Mouse (Mus musculus) stomach, postnatal 0 days (tissue): ENCODE results near the gene Rps13. TPM values are rescaled to one million over a fixed set of nuclear protein-coding genes. Genes with fewer than 3 reads are reported as not detected.
A peak's percentile ranks its signal among the peaks of the same experiment; 100 is the strongest.

Experiments used
- ATAC-seq: fragments of 200-750 bp; cut with Nextera tagmentation; 2 replicates; pipeline ENCODE4 v1.8.0; 2017; ENCODE audit not compliant: low FRiP score, low TSS enrichment
- DNase-seq: peaks from one replicate; pipeline ENCODE4 v3.0.0-alpha.2; 2016; ENCODE audit warnings: low spot score
- H3K27ac ChIP-seq: fragments of 300-500 bp; sonication (generic); replicated peaks from 2 replicates; pipeline ENCODE4 v1.5.1; 2014; ENCODE audit warnings: mild to moderate bottlenecking, control low read depth
- H3K27me3 ChIP-seq: fragments of 300-500 bp; sonication (generic); 2 replicates; pipeline ENCODE4 v1.6.1; 2014; ENCODE audit warnings: low read length; ENCODE audit not compliant: control insufficient read depth, insufficient read depth
- H3K36me3 ChIP-seq: fragments of 300-500 bp; sonication (generic); 2 replicates; pipeline ENCODE4 v1.6.1; 2014; ENCODE audit warnings: low read length, mixed read lengths; ENCODE audit not compliant: control insufficient read depth, insufficient read depth
- H3K4me1 ChIP-seq: fragments of 300-500 bp; sonication (generic); replicated peaks from 2 replicates; pipeline ENCODE4 v1.6.1; 2014; ENCODE audit warnings: antibody characterized with exemption; ENCODE audit not compliant: control insufficient read depth, insufficient read depth
- H3K4me2 ChIP-seq: fragments of 300-500 bp; sonication (generic); replicated peaks from 2 replicates; pipeline ENCODE4 v1.6.1; 2014; ENCODE audit warnings: low read depth, mild to moderate bottlenecking, control low read depth, moderate library complexity
- H3K4me3 ChIP-seq: fragments of 300-500 bp; sonication (generic); 2 replicates; pipeline ENCODE4 v1.5.1; 2014; ENCODE audit warnings: low read depth, low read length, control low read depth
- H3K9ac ChIP-seq: fragments of 300-500 bp; sonication (generic); 2 replicates; pipeline ENCODE4 v1.6.1; 2014; ENCODE audit warnings: mild to moderate bottlenecking, low read length, control low read depth, mixed read lengths
- H3K9me3 ChIP-seq: fragments of 300-500 bp; sonication (generic); 2 replicates; pipeline ENCODE4 v1.6.1; 2016; ENCODE audit warnings: low read length; ENCODE audit not compliant: control insufficient read depth
- CTCF ChIP-seq: IDR thresholded peaks from 2 replicates; pipeline ENCODE4 v1.5.1; 2016; ENCODE audit warnings: antibody characterized with exemption, low read depth, mild to moderate bottlenecking, moderate library complexity
- EP300 ChIP-seq: optimal IDR thresholded peaks from 2 replicates; pipeline ENCODE3; 2016; ENCODE audit warnings: antibody characterized with exemption
- WGBS: fragments of 180-500 bp; shearing (Covaris S2); extraction: QIAGEN DNeasy Blood & Tissue Kit; methylation state at CpG from one replicate; pipeline ENCODE4 v1.1.7; 2014; 5-methylcytosine and 5-hydroxymethylcytosine counted together
- polyA plus RNA-seq: library from polyadenylated mRNA; unstranded; fragments of >200 nt; fragmentation: Nextera tagmentation; extraction: Ambion mirVana; gene quantifications from 2 replicates; pipeline ENCODE4 v1.2.1, GENCODE M21; 2015

The Rps13 gene
- polyA plus RNA-seq, 1 experiment from 2014 or later, result 626 TPM

- ATAC-seq (no peak), DNase-seq (no peak)
- Histone ChIP-seq H3K4me2 (no peak overlapping the region), H3K36me3 (no peaks in the 10 kb centered on the region), H3K4me3 (no peak overlapping the region), H3K27me3 (no peaks in the 10 kb centered on the region), H3K4me1 (no peaks in the 10 kb centered on the region), H3K27ac (0 out of 2 replicates have a peak overlapping the region, but pooled peaks have one; percentile 2), H3K9me3 (no peaks in the 10 kb centered on the region), H3K9ac (no peak overlapping the region)
- WGBS, result 72% methylated on average over 4 of the region's 4 CpGs
- TF ChIP-seq EP300 (no peak), CTCF (no peak)
Observed at GRCm38 (mm10) chr7:116301144-116301543, 32.9 kb downstream of the Rps13 start.

GRCm38 (mm10) chr7:116298851-116299250 lies 35.1 kb downstream of the Rps13 start:
- ATAC-seq, result no peak
- no peak overlapping the region for H3K4me2 ChIP-seq
- no peak overlapping the region for H3K27ac ChIP-seq
- WGBS, result 69% methylated on average over 2 of the region's 2 CpGs
- H3K4me3 ChIP-seq, result no peak overlapping the region
- no peak overlapping the region for H3K9ac ChIP-seq
- no peaks in the 10 kb centered on the region for H3K27me3 ChIP-seq
- no peaks in the 10 kb centered on the region for H3K36me3 ChIP-seq
- DNase-seq, result no peak
- no peaks in the 10 kb centered on the region for H3K9me3 ChIP-seq
- no peak for TF ChIP-seq CTCF
- TF ChIP-seq EP300, result no peak
- no peaks in the 10 kb centered on the region for H3K4me1 ChIP-seq

GRCm38 (mm10) chr7:116298389-116298788 lies 35.6 kb downstream of the Rps13 start:
- ATAC-seq (no peak), DNase-seq (no peak)
- Histone ChIP-seq H3K9ac (no peak overlapping the region), H3K27me3 (no peaks in the 10 kb centered on the region), H3K9me3 (no peaks in the 10 kb centered on the region), H3K36me3 (no peaks in the 10 kb centered on the region), H3K27ac (no peak overlapping the region), H3K4me3 (no peak overlapping the region), H3K4me2 (no peak overlapping the region), H3K4me1 (no peaks in the 10 kb centered on the region)
- 50% methylated on average over 10 of the region's 10 CpGs for WGBS
- no peak for TF ChIP-seq CTCF
- TF ChIP-seq EP300, result no peak

- H3K27me3 ChIP-seq, result no peaks in the 10 kb centered on the region
- DNase-seq, result no peak
- no peaks in the 10 kb centered on the region for H3K9me3 ChIP-seq
- no peak overlapping the region for H3K4me3 ChIP-seq
- no peak overlapping the region for H3K27ac ChIP-seq
- no peaks in the 10 kb centered on the region for H3K4me1 ChIP-seq
- H3K9ac ChIP-seq, result 0 out of 2 replicates have a peak overlapping the region, but pooled peaks have one; percentile 23
- no peak overlapping the region for H3K4me2 ChIP-seq
- ATAC-seq, result 0 out of 2 replicates have a peak, but pooled peaks have one; percentile 37
- WGBS, result 62% methylated on average over 3 of the region's 3 CpGs
- TF ChIP-seq EP300 (no peak), CTCF (no peak)
- H3K36me3 ChIP-seq, result no peaks in the 10 kb centered on the region
Observed at GRCm38 (mm10) chr7:116294961-116295360, 39.0 kb downstream of the Rps13 start.

GRCm38 (mm10) chr7:116292377-116292776 lies 41.6 kb downstream of the Rps13 start:
- Histone ChIP-seq H3K9me3 (no peaks in the 10 kb centered on the region), H3K4me1 (0 out of 2 replicates have a peak, but pooled peaks cover 2% of the 10 kb centered on the region), H3K27me3 (no peaks in the 10 kb centered on the region), H3K9ac (no peak overlapping the region), H3K27ac (no peak overlapping the region), H3K4me2 (no peak overlapping the region), H3K36me3 (no peaks in the 10 kb centered on the region), H3K4me3 (no peak overlapping the region)
- no peak for TF ChIP-seq CTCF
- no peak for TF ChIP-seq EP300
- ATAC-seq, result no peak
- no peak for DNase-seq
- WGBS, result 41% methylated on average over 5 of the region's 5 CpGs

- H3K36me3 ChIP-seq, result no peaks in the 10 kb centered on the region
- no peaks in the 10 kb centered on the region for H3K9me3 ChIP-seq
- H3K4me3 ChIP-seq, result no peak overlapping the region
- H3K9ac ChIP-seq, result no peak overlapping the region
- no peaks in the 10 kb centered on the region for H3K27me3 ChIP-seq
- H3K4me1 ChIP-seq, result peaks cover 2% of the 10 kb centered on the region; the same call in 1 of the 2 replicates
- 65% methylated on average over 1 of the region's 1 CpGs for WGBS
- peak overlapping the region; percentile 35; the same call in 1 of the 2 replicates for H3K27ac ChIP-seq
- DNase-seq, result no peak
- TF ChIP-seq EP300 (no peak), CTCF (no peak)
- ATAC-seq, result no peak
- H3K4me2 ChIP-seq, result no peak overlapping the region
Observed at GRCm38 (mm10) chr7:116290559-116290958, 43.4 kb downstream of the Rps13 start.
